Mouse (Mus musculus) midbrain, embryonic 12.5 days (tissue): ENCODE results near the gene Adam11. TPM values are rescaled to one million over a fixed set of nuclear protein-coding genes. Genes with fewer than 3 reads are reported as not detected.

ENCODE experiments used
- ATAC-seq: fragments of 200-750 bp; cut with Nextera tagmentation; 2 replicates; pipeline ENCODE4 v1.8.0; 2017; ENCODE audit warnings: low read depth, moderate TSS enrichment, moderate library complexity; ENCODE audit not compliant: low FRiP score
- H3K27ac ChIP-seq: fragments of 300-500 bp; sonication (generic); replicated peaks from 2 replicates; pipeline ENCODE4 v1.5.1; 2016; ENCODE audit warnings: mild to moderate bottlenecking
- H3K27me3 ChIP-seq: fragments of 300-500 bp; sonication (generic); 2 replicates; pipeline ENCODE4 v1.6.1; 2016; ENCODE audit warnings: mild to moderate bottlenecking
- H3K36me3 ChIP-seq: fragments of 300-500 bp; sonication (generic); 2 replicates; pipeline ENCODE4 v1.6.1; 2016
- H3K4me1 ChIP-seq: fragments of 300-500 bp; sonication (generic); 2 replicates; pipeline ENCODE4 v1.6.1; 2016
- H3K4me2 ChIP-seq: fragments of 300-500 bp; sonication (generic); replicated peaks from 2 replicates; pipeline ENCODE4 v1.6.1; 2016; ENCODE audit warnings: mild to moderate bottlenecking, moderate library complexity
- H3K4me3 ChIP-seq: fragments of 300-500 bp; sonication (generic); 2 replicates; pipeline ENCODE4 v1.5.1; 2016; ENCODE audit warnings: mild to moderate bottlenecking
- H3K9ac ChIP-seq: fragments of 300-500 bp; sonication (generic); replicated peaks from 2 replicates; pipeline ENCODE4 v1.6.1; 2016; ENCODE audit warnings: mild to moderate bottlenecking, moderate library complexity
- H3K9me3 ChIP-seq: fragments of 300-500 bp; sonication (generic); 2 replicates; pipeline ENCODE4 v1.6.1; 2016; ENCODE audit warnings: mild to moderate bottlenecking
- WGBS: fragments of 180-500 bp; shearing (Covaris S2); methylation state at CpG from one replicate; pipeline ENCODE4 v1.1.7; 2016; 5-methylcytosine and 5-hydroxymethylcytosine counted together
- polyA plus RNA-seq: library from polyadenylated mRNA; unstranded; fragments of >200 nt; fragmentation: Nextera tagmentation; extraction: Ambion mirVana; gene quantifications from 2 replicates; pipeline ENCODE4 v1.2.1, GENCODE M21; 2016

Gene Adam11
- polyA plus RNA-seq, 1 experiment from 2014 or later = 28.8 TPM

DNA sequence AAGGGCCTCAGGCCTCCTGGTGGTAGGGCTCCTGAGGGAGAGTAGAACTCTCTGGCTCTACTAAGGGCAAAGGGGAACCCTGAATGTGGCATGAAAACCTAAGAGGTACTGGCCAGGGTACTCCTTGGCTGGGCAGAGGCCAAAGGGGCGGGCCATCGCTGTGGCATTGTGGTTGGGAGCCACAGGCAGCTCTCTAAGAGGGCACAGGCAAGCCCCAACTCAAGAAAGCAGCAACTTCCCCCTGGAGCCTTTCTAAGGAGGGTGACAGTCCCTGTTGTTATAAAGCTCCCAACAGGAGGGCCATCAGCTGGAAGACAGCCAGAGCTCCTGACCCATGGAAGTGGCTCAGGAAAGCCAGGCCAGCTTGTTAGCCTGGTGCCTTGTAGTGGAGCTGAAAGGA, 2.3 kb upstream of the Adam11 start:
- no peaks in the 10 kb centered on the region for H3K9me3 ChIP-seq
- 93% methylated on average over 2 of the region's 2 CpGs for WGBS
- ATAC-seq = no peak
- H3K36me3 ChIP-seq = no peaks in the 10 kb centered on the region
- H3K27me3 ChIP-seq = peaks cover 34% of the 10 kb centered on the region
- peaks cover 37% of the 10 kb centered on the region for H3K4me1 ChIP-seq
- H3K4me2 ChIP-seq = no peak overlapping the region
- H3K9ac ChIP-seq = no peak overlapping the region
- H3K4me3 ChIP-seq = no peak overlapping the region
- H3K27ac ChIP-seq = no peak overlapping the region

DNA sequence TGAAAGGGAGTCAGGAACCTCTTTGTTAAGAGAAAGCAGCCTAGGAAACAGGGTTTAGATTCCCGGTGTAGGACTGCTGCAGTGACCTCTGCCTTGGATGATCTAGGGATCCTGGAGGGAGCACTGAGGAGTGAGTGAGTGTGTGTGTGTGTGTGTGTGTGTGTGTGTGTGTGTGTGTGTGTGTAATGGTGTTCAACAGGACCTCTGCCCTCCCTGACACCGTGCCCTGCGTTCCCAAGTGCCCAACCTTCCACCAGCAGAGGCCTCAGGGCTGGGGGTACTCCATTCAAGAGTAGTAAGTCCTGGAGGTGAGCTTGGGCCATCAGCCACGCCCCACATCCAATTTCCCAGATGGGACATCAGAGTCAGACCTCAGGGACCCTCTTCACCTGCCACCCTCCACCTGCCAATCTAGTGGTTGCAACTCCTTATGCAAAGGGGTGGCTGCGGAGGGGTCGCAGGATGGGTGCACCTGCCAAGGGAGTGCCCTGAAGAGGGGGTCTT, 382 bp upstream of the Adam11 start:
- 12% methylated on average over 6 of the region's 6 CpGs for WGBS
- H3K4me2 ChIP-seq = peak overlapping the region; percentile 100
- ATAC-seq = peak; percentile 55
- H3K27me3 ChIP-seq = peaks cover 38% of the 10 kb centered on the region
- H3K36me3 ChIP-seq = no peaks in the 10 kb centered on the region
- no peak overlapping the region for H3K27ac ChIP-seq
- peak overlapping the region; percentile 83 for H3K9ac ChIP-seq
- H3K9me3 ChIP-seq = no peaks in the 10 kb centered on the region
- H3K4me3 ChIP-seq = peak overlapping the region; percentile 70
- H3K4me1 ChIP-seq = peaks cover 23% of the 10 kb centered on the region

DNA sequence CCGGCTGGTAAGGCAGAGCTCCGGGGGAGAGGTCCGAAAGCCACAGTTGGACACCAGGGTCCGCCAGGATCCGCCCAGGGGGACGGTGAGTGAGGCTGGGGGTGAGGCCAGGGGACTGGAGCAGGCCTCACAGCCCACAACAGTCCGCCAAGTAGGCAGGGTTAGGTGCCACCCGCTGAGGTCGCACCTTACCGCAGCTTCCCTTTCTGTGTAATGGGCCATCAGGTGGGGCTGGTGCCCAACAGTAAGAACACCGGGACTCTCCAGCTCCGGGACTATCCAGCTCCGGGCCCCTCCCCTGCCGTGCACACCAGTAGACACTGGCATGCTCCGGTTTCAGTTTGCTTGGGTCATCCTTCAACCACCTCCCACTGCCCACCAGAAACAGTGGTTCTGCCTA, 1.0 kb downstream of the Adam11 start:
- WGBS = 7% methylated on average over 15 of the region's 15 CpGs

DNA sequence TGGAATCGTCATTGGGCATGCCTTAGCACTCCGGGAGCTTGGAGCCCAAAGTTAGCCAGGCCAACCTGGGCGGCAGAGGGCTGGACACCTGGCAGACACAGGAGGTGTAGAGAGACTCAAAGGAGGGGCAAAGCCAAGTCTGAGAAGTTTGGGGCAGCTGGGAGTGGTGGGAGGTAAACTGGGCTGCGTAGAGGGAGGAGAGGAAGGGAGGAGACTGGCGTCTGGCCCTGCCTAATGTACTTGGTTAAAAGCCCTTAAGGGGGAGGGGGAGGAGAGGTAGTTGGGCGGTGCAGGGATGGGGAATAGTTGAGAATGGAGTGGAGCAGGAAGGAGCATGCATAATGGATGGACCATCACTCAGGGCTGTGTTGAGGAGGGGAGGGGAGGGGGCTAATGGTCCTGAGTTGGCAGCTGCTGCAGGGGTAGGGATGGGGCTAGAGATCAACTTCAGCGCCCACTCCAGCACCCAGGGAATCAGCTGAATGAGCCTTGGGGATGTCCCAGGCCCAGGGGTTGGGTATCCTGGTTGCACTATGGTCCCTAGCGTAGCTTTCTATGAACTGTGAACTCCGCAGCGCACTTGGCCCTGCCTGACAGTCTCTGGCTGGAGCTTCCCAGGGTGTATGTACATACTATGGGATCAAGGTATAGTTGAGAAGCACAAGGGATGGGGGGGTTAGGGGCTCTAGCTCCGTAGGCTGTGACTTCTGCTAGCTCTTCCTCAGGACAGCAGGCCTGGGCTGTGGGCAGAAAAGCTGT, 1.9 kb downstream of the Adam11 start:
- H3K9ac ChIP-seq = no peak overlapping the region
- WGBS = 56% methylated on average over 11 of the region's 11 CpGs
- 0 out of 2 replicates have a peak overlapping the region, but pooled peaks have one; percentile 2 for H3K27ac ChIP-seq
- ATAC-seq = peak; percentile 59
- no peak overlapping the region for H3K4me3 ChIP-seq
- H3K4me2 ChIP-seq = 0 out of 2 replicates have a peak overlapping the region, but pooled peaks have one; percentile 100
- no peaks in the 10 kb centered on the region for H3K36me3 ChIP-seq
- no peaks in the 10 kb centered on the region for H3K9me3 ChIP-seq
- H3K27me3 ChIP-seq = peaks cover 38% of the 10 kb centered on the region
- H3K4me1 ChIP-seq = peaks cover 31% of the 10 kb centered on the region

More for the DNA sequence above, 1.0 kb downstream of the Adam11 start:
- Histone ChIP-seq H3K27ac (peak overlapping the region; percentile 46; the same call in 1 of the 2 replicates), H3K4me3 (peak overlapping the region; percentile 70), H3K4me1 (peaks cover 26% of the 10 kb centered on the region), H3K27me3 (peaks cover 38% of the 10 kb centered on the region), H3K9ac (peak overlapping the region; percentile 83), H3K9me3 (no peaks in the 10 kb centered on the region), H3K36me3 (no peaks in the 10 kb centered on the region), H3K4me2 (peak overlapping the region; percentile 100)
- peak; percentile 13 for ATAC-seq

DNA sequence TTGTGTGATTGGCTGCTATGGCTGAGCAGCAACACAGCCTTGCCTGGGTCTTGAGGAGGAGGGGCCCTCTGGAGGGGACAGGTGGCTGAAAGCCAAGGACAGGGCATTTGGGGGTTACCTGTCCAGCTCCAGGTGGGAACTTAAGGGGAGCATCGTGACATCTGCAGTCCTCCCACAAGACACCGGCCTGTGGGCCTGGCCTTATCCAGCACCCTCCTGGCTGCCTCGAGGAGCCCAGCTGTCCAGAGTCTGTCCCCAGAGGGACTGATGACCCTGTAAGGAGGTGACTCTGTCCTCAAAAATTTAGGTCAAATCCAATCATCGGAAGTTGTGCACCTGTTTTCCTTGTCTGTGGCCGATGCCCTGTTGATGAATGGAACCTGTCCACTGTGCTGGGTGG, 4.2 kb downstream of the Adam11 start:
- peaks cover 39% of the 10 kb centered on the region for H3K4me1 ChIP-seq

DNA sequence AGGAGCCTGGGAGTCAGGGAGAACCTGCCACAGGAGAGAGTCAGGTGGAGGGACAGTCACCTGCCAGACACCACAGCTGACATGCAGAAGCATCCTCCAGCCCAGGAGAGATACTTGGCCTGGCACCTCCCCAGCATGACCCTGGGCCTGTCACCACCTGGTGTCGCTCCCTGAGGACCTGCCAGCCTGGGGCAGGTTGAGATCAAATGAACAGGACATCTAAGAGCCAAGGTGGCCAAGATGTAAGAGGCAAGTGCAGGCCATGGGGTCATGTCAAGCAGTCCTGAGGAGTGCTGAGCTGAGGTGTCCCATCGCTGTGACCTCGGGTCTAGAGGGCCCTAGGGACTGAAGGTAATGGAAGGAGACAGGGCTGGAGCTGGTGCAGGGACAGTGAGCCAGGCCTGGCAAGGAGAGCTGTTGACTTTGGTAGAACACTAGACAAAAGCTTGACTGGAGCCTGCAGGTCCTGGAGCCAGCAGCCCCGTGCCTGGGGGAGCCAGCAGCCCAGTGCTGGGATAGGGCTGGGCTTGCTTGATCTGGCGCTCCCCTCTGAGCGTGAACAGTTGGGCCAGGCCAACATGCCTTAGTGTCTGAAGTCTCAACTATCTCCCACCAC, 5.9 kb downstream of the Adam11 start:
- Histone ChIP-seq H3K9ac (no peak overlapping the region), H3K4me1 (peaks cover 44% of the 10 kb centered on the region), H3K27me3 (peaks cover 35% of the 10 kb centered on the region), H3K36me3 (no peaks in the 10 kb centered on the region), H3K9me3 (no peaks in the 10 kb centered on the region), H3K4me2 (no peak overlapping the region), H3K27ac (no peak overlapping the region), H3K4me3 (no peak overlapping the region)
- 65% methylated on average over 6 of the region's 6 CpGs for WGBS
- no peak for ATAC-seq

More for the DNA sequence above, 4.2 kb downstream of the Adam11 start:
- H3K9me3 ChIP-seq = no peaks in the 10 kb centered on the region
- no peak for ATAC-seq
- H3K4me3 ChIP-seq = no peak overlapping the region
- H3K9ac ChIP-seq = no peak overlapping the region
- peaks cover 29% of the 10 kb centered on the region for H3K27me3 ChIP-seq
- WGBS = 90% methylated on average over 5 of the region's 5 CpGs
- no peak overlapping the region for H3K4me2 ChIP-seq
- H3K27ac ChIP-seq = no peak overlapping the region
- no peaks in the 10 kb centered on the region for H3K36me3 ChIP-seq

DNA sequence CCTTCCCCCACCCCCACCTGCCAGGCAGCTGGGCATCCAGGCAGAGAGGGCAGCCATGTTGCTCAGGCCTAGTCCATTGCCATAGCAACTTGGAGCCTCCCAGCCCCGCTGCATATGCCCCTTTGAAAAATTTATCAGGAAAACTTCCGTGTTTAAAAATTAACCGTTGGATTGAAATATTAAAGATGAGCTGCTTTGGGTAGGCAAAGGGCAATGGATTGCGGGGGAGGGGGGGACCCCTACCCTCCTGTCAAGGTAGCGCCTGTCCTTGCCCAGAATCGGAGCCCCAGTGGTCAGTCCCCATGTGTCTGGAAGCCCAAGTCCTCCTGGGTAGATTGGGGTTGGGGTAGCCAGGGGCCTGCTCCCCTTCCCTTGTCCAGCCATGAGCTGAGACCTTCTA, 7.9 kb downstream of the Adam11 start:
- ATAC-seq = no peak
- Histone ChIP-seq H3K9ac (no peak overlapping the region), H3K36me3 (no peaks in the 10 kb centered on the region), H3K27me3 (peaks cover 17% of the 10 kb centered on the region; the same call in 1 of the 2 replicates), H3K4me3 (no peak overlapping the region), H3K9me3 (no peaks in the 10 kb centered on the region), H3K27ac (no peak overlapping the region), H3K4me2 (no peak overlapping the region), H3K4me1 (peaks cover 49% of the 10 kb centered on the region)
- 84% methylated on average over 6 of the region's 6 CpGs for WGBS

DNA sequence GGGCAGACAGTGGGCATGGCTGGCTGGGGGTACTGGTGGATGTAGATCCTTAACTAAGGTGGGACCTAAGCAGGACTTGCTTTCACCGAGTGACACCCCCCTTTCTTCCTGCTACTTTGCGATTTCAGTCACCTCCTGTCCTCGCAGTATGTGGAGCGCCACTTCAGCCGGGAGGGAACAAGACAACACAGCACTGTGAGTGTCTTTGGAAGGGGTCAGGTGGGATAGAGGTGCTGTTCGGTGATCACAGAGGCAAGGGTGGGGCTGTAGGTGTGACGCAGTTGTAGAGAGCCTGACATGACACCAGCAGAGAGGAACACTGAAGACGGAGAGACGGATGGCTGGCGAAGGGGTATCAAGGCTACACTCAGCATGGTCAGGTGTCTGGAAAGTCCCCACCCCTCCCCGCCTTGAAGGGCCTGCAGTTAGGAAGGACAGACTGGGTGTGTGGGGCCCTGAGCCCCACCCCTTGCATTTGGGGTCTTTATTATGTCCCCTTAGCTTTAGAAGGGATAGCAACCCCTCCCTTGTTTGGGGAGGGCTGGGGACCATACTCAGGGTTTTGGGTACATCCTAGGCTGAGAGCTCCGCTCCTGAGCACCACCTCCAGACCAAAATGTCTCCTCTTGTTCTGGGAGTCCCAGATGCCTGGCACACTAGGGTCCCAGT, 8.9 kb downstream of the Adam11 start:
- Histone ChIP-seq H3K27ac (no peak overlapping the region), H3K4me2 (no peak overlapping the region), H3K9me3 (no peaks in the 10 kb centered on the region), H3K4me1 (peaks cover 55% of the 10 kb centered on the region), H3K27me3 (peaks cover 13% of the 10 kb centered on the region; the same call in 1 of the 2 replicates), H3K4me3 (no peak overlapping the region), H3K36me3 (no peaks in the 10 kb centered on the region), H3K9ac (no peak overlapping the region)
- no peak for ATAC-seq
- WGBS = 90% methylated on average over 12 of the region's 12 CpGs

DNA sequence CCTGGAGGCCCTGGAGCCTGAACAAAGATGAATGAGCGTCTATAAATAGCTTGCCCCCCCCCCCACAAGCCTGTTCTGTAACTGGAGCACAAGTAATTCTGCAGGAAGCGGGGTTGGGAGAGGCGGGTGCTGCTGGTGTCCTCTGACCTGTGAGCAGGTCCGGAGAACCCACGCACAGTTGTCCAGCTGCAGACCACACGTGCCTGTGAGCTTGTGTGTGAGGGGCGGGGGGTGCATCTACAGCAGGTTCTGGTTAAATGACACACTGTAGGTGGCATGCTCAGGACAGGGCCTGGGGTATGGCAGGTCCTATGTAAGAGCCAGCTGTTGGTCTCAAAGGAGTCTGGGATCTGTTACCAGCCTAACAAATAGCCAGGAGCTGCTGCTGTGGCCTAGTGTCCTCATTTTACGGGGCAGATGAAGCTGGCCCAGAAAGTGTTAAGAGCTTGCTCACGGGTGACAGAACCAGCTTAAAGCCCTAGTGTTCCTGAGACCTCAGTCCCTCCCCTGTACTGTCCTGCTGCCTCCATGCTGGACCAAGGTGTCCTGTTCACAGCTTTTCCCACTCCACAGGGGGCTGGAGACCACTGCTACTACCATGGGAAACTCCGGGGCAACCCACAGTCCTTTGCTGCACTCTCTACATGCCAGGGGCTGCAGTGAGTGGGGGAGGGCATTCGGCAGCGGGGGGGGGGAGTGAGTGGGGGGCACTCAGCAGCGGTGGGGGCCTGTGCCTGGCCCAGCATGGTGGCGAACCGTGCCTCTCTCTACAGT, 9.6 kb downstream of the Adam11 start:
- 49% methylated on average over 15 of the region's 15 CpGs for WGBS

DNA sequence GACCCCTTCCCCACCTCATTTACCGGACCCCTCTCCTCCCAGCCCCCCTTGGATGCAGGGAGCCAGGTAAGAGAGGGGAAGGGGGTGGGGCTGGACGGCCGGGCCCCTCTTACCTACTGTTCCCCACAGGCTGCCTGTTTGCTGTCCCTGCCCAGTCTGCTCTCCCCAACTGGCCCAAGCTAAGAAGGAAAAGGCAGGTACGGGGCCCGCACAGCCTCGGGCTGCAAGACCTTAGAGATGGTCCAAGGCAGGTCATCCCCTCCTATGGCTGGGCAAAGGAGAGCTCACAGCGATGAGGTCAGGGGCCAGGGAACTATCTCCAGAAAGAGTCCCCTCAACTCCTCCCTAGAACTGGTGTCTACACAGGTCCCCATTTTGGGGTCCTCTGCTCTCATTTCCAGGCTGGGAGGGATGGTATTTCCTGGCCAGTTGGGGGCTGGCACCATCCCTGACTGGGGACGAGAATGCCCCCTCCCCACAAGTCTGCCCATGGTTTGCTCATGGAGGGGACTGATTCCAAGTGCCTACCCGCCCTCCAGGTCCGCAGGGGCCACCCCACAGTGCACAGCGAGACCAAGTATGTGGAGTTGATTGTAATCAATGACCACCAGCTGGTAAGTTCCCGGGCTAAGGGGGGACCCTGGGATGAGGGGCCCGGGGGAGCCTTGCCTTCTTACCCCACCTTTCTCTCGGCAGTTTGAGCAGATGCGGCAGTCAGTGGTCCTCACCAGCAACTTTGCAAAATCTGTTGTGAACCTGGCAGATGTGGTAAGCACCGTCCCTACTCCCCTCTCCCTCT, 10.9 kb downstream of the Adam11 start:
- H3K9me3 ChIP-seq = no peaks in the 10 kb centered on the region
- peaks cover 24% of the 10 kb centered on the region for H3K27me3 ChIP-seq
- peak overlapping the region; percentile 36 for H3K4me2 ChIP-seq
- no peak for ATAC-seq
- H3K9ac ChIP-seq = peak overlapping the region; percentile 49; the same call in 1 of the 2 replicates
- peak overlapping the region; percentile 8; the same call in 1 of the 2 replicates for H3K4me3 ChIP-seq
- WGBS = 20% methylated on average over 16 of the region's 16 CpGs
- peak overlapping the region; percentile 90 for H3K27ac ChIP-seq
- peaks cover 8% of the 10 kb centered on the region; the same call in 1 of the 2 replicates for H3K36me3 ChIP-seq
- H3K4me1 ChIP-seq = peaks cover 59% of the 10 kb centered on the region

More for the DNA sequence above, 9.6 kb downstream of the Adam11 start:
- H3K4me1 ChIP-seq = peaks cover 61% of the 10 kb centered on the region
- H3K27me3 ChIP-seq = peaks cover 13% of the 10 kb centered on the region; the same call in 1 of the 2 replicates
- no peaks in the 10 kb centered on the region for H3K9me3 ChIP-seq
- H3K9ac ChIP-seq = no peak overlapping the region; the same call in 1 of the 2 replicates
- ATAC-seq = no peak
- no peak overlapping the region for H3K4me3 ChIP-seq
- no peaks in the 10 kb centered on the region for H3K36me3 ChIP-seq
- H3K4me2 ChIP-seq = no peak overlapping the region
- H3K27ac ChIP-seq = peak overlapping the region; percentile 46
